Mouse (Mus musculus) stomach, embryonic 16.5 days (tissue): Measurements from ENCODE around the gene Hyal3. TPM values are rescaled to one million over a fixed set of nuclear protein-coding genes. Genes with fewer than 3 reads are reported as not detected.
"Not testable (repeated sequence)": the region's sequence is repeated elsewhere in the genome, so short reads cannot be mapped to it uniquely, and the experiment has no call there.

ENCODE experiments used
- ATAC-seq: fragments of 200-750 bp; cut with Nextera tagmentation; 2 replicates; pipeline ENCODE4 v1.8.0; 2017; ENCODE audit warnings: moderate number of reproducible peaks, moderate TSS enrichment; ENCODE audit not compliant: insufficient read depth, low FRiP score
- H3K27ac ChIP-seq: fragments of 300-500 bp; sonication (generic); 2 replicates; pipeline ENCODE4 v1.5.1; 2014; ENCODE audit warnings: low read length
- H3K27me3 ChIP-seq: fragments of 300-500 bp; sonication (generic); 2 replicates; pipeline ENCODE4 v1.6.1; 2014; ENCODE audit warnings: low read length, control low read depth, mixed read lengths; ENCODE audit not compliant: control insufficient read depth, insufficient read depth
- H3K36me3 ChIP-seq: fragments of 300-500 bp; sonication (generic); 2 replicates; pipeline ENCODE4 v1.6.1; 2014; ENCODE audit warnings: low read length; ENCODE audit not compliant: control insufficient read depth, insufficient read depth
- H3K4me1 ChIP-seq: fragments of 300-500 bp; sonication (generic); 2 replicates; pipeline ENCODE4 v1.6.1; 2014; ENCODE audit warnings: low read length, control low read depth, mixed read lengths; ENCODE audit not compliant: control insufficient read depth, insufficient read depth
- H3K4me2 ChIP-seq: fragments of 300-500 bp; sonication (generic); 2 replicates; pipeline ENCODE4 v1.6.1; 2014; ENCODE audit warnings: low read depth, low read length, mixed read lengths
- H3K4me3 ChIP-seq: fragments of 300-500 bp; sonication (generic); replicated peaks from 2 replicates; pipeline ENCODE4 v1.5.1; 2014; ENCODE audit warnings: mild to moderate bottlenecking, low read length
- H3K9ac ChIP-seq: fragments of 300-500 bp; sonication (generic); 2 replicates; pipeline ENCODE4 v1.6.1; 2014; ENCODE audit warnings: low read length
- H3K9me3 ChIP-seq: fragments of 300-500 bp; sonication (generic); replicated peaks from 2 replicates; pipeline ENCODE4 v1.6.1; 2016; ENCODE audit warnings: low read length, control low read depth; ENCODE audit not compliant: control insufficient read depth
- WGBS: fragments of 180-500 bp; shearing (Covaris S2); extraction: QIAGEN DNeasy Blood & Tissue Kit; methylation state at CpG from one replicate; pipeline ENCODE4 v1.1.7; 2014; 5-methylcytosine and 5-hydroxymethylcytosine counted together
- polyA plus RNA-seq: library from polyadenylated mRNA; unstranded; fragments of >200 nt; fragmentation: Nextera tagmentation; extraction: Ambion mirVana; gene quantifications from 2 replicates; pipeline ENCODE4 v1.2.1, GENCODE M21; 2015

The Hyal3 gene
- polyA plus RNA-seq, 1 experiment from 2014 or later: 1.4 TPM

GRCm38 (mm10) chr9:107553541-107554318, 26.9 kb upstream of the Hyal3 start:
- Histone ChIP-seq H3K27me3 (no peaks in the 10 kb centered on the region), H3K4me1 (peaks cover 45% of the 10 kb centered on the region), H3K9ac (peak overlapping the region; percentile 77), H3K9me3 (no peaks in the 10 kb centered on the region), H3K36me3 (peaks cover 12% of the 10 kb centered on the region), H3K4me2 (peak overlapping the region; percentile 96), H3K4me3 (peak overlapping the region; percentile 73), H3K27ac (peak overlapping the region; percentile 83)
- peak; percentile 27; the same call in 1 of the 2 replicates for ATAC-seq
- 5% methylated on average over 37 of the region's 37 CpGs for WGBS

DNA sequence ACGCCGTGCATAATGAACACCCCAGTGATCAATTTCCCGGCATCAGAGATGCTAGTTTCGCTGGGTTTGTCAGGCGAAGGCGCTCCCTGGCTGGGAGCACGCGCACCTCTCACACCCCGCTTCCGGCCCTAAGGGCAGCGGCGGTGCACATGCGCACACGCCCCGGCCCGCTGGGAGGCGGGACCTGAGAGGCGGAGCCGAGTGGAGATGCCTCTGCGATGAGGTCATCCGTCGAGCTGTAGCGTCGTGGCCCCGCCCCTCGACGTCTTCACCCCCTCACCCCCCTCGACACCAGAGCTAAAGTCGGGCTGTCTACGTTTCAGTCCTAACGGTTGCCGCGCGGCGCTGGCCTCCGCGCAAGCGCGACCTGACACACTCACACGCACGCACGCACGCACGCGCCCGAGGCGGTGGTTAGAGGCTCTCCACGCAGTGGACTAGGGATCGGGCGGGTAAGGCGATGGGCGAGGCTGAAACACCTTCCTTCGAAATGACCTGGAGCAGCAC, 26.2 kb upstream of the Hyal3 start:
- peak overlapping the region; percentile 93 for H3K9ac ChIP-seq
- H3K27ac ChIP-seq: peak overlapping the region; percentile 95
- under 1% methylated on average over 53 of the region's 53 CpGs for WGBS
- H3K4me2 ChIP-seq: peak overlapping the region; percentile 96
- H3K36me3 ChIP-seq: peaks cover 18% of the 10 kb centered on the region
- H3K27me3 ChIP-seq: no peaks in the 10 kb centered on the region
- peak; percentile 91 for ATAC-seq
- no peaks in the 10 kb centered on the region for H3K9me3 ChIP-seq
- H3K4me1 ChIP-seq: peaks cover 45% of the 10 kb centered on the region
- peak overlapping the region; percentile 73 for H3K4me3 ChIP-seq

DNA sequence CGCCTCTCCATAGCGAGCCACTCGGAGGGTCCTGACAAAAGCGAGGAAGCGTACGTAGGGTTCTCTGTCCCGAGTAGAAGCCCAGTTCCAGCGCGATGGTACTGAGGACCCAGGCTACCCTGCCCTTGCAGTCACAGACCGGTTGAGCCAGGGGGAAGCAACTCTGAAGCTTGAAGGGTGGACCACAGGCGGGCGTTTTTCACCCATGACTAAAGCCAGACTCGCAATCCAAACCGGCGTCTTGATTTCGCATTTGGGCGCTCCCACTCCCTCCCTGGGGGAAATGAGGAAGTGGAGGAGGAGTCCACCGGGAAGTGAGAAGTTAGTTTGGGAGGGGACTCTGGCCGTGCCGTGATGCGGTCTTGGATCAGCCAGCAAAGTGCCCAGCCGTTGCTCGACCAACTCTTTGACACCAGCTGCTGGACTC, 25.6 kb upstream of the Hyal3 start:
- Histone ChIP-seq H3K9me3 (no peaks in the 10 kb centered on the region), H3K27ac (peak overlapping the region; percentile 95), H3K36me3 (peaks cover 25% of the 10 kb centered on the region), H3K4me2 (peak overlapping the region; percentile 96), H3K27me3 (no peaks in the 10 kb centered on the region), H3K4me1 (peaks cover 45% of the 10 kb centered on the region), H3K9ac (peak overlapping the region; percentile 93), H3K4me3 (peak overlapping the region; percentile 73)
- peak; percentile 9; the same call in 1 of the 2 replicates for ATAC-seq
- WGBS: under 1% methylated on average over 23 of the region's 23 CpGs

DNA sequence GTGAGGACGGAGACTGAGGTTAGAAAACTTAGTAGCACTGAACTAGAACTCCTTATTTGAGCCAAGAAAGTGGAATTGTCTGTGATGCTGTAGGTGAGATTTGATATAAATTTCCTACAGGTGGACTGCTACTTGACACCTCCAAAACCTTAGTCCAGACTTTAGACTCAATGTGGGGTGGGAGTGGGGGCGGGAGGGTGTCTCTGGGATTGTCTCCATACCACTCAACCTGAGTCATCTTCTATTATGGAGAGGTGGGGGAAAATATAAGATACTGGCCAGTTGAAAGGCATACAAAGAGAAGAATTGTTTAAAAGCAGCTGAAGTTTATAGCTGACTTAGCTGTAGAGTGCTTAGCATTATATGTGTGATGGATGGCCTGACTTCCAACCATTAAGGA, 24.9 kb upstream of the Hyal3 start:
- Histone ChIP-seq H3K36me3 (peaks cover 28% of the 10 kb centered on the region), H3K27me3 (no peaks in the 10 kb centered on the region), H3K4me2 (peak overlapping the region; percentile 96), H3K4me3 (peak overlapping the region; percentile 73), H3K4me1 (peaks cover 44% of the 10 kb centered on the region), H3K9ac (peak overlapping the region; percentile 93), H3K27ac (peak overlapping the region; percentile 95), H3K9me3 (no peaks in the 10 kb centered on the region)
- WGBS: 46% methylated on average over 2 of the region's 2 CpGs
- ATAC-seq: no peak

- Histone ChIP-seq H3K9me3 (no peaks in the 10 kb centered on the region), H3K4me1 (peaks cover 38% of the 10 kb centered on the region), H3K4me3 (peak overlapping the region; percentile 73), H3K4me2 (peak overlapping the region; percentile 96), H3K27me3 (no peaks in the 10 kb centered on the region), H3K9ac (peak overlapping the region; percentile 93), H3K27ac (peak overlapping the region; percentile 95), H3K36me3 (peaks cover 35% of the 10 kb centered on the region)
- no peak for ATAC-seq
- 56% methylated on average over 3 of the region's 3 CpGs for WGBS
Observed at GRCm38 (mm10) chr9:107556346-107556745, 24.3 kb upstream of the Hyal3 start.

- H3K27ac ChIP-seq: peak within 1 kb of the TSS; percentile 58
- H3K27me3 ChIP-seq: no peaks in the 10 kb centered on the region
- 0% methylated on average over 46 of the region's 46 CpGs for WGBS
- H3K9ac ChIP-seq: peak within 1 kb of the TSS; percentile 89
- H3K9me3 ChIP-seq: no peaks in the 10 kb centered on the region
- peaks cover 39% of the 10 kb centered on the region for H3K36me3 ChIP-seq
- H3K4me2 ChIP-seq: peak within 1 kb of the TSS; percentile 85
- peak within 1 kb of the TSS; percentile 95 for H3K4me3 ChIP-seq
- ATAC-seq: peak; percentile 94
- peaks cover 28% of the 10 kb centered on the region for H3K4me1 ChIP-seq
Observed at GRCm38 (mm10) chr9:107563029-107563581, 17.5 kb upstream of the Hyal3 start, which contains the start of gene Tusc2. Tusc2 (plus strand) TSS chr9:107563255.

DNA sequence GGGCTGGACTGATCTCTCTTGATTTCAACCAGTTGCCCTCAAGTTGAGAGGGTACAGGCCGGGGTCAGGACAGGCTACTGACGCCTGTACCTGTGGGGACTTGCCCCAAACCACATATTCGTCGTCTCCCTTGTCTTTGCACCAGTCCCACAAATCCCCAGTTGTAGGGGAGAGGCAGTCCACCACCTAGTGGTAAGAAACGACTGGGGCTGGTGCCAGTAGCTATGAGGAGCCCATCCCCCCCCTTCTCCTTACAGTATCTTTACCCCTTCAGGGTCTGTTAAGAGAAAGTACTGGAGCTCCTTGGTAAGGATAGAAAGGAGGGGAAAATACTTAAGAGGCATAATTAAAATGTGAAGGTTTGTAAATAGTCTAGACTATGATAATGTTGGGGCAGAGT, 15.1 kb upstream of the Hyal3 start:
- Histone ChIP-seq H3K27ac (peak overlapping the region; percentile 89; the same call in 1 of the 2 replicates), H3K4me1 (peaks cover 41% of the 10 kb centered on the region), H3K4me2 (peak overlapping the region; percentile 90; the same call in 1 of the 2 replicates), H3K36me3 (peaks cover 19% of the 10 kb centered on the region), H3K9ac (0 out of 2 replicates have a peak overlapping the region, but pooled peaks have one; percentile 4)
- not testable (repeated sequence) for H3K9me3 ChIP-seq, H3K4me3 ChIP-seq, H3K27me3 ChIP-seq, ATAC-seq
- WGBS: 47% methylated on average over 5 of the region's 5 CpGs

GRCm38 (mm10) chr9:107566041-107566709, 14.4 kb upstream of the Hyal3 start:
- no peak overlapping the region for H3K9ac ChIP-seq
- no peaks in the 10 kb centered on the region for H3K27me3 ChIP-seq
- WGBS: 48% methylated on average over 15 of the region's 15 CpGs
- no peak overlapping the region for H3K4me3 ChIP-seq
- no peak for ATAC-seq
- H3K9me3 ChIP-seq: no peaks in the 10 kb centered on the region
- peaks cover 47% of the 10 kb centered on the region for H3K4me1 ChIP-seq
- H3K4me2 ChIP-seq: peak overlapping the region; percentile 90; the same call in 1 of the 2 replicates
- peak overlapping the region; percentile 89 for H3K27ac ChIP-seq
- H3K36me3 ChIP-seq: peaks cover 13% of the 10 kb centered on the region
